Mouse (Mus musculus): ENCODE measurements around the gene Klrb1c.
"Not testable (repeated sequence)": the region's sequence is repeated elsewhere in the genome, so short reads cannot be mapped to it uniquely, and the experiment has no call there.

Klrb1c gene

GRCm38 (mm10) chr6:128797936-128798771 is 9.1 kb upstream of the Klrb1c start:
- no peak for DNase-seq (ENCODE audit: low read depth, low spot score)

GRCm38 (mm10) chr6:128797185-128797905 is 8.3 kb upstream of the Klrb1c start:
- no peak for DNase-seq (ENCODE audit: low read depth, low spot score)

GRCm38 (mm10) chr6:128796321-128796955 is 7.4 kb upstream of the Klrb1c start:
- no peak for DNase-seq (ENCODE audit: low read depth, low spot score)

- no peak for DNase-seq (ENCODE audit: low read depth, low spot score)
These were observed 4.7 kb upstream of the Klrb1c start for GRCm38 (mm10) chr6:128793734-128794133.

- not testable (repeated sequence) for DNase-seq (ENCODE audit: low read depth, low spot score)
These were observed 1.5 kb upstream of the Klrb1c start for GRCm38 (mm10) chr6:128790491-128790994.

GRCm38 (mm10) chr6:128788517-128788916 is 498 bp downstream of the Klrb1c start:
- DNase-seq (ENCODE audit: low read depth, low spot score): no peak

- not testable (repeated sequence) for DNase-seq (ENCODE audit: low read depth, low spot score)
These were observed 2.6 kb downstream of the Klrb1c start for GRCm38 (mm10) chr6:128786396-128786795.

- no peak for DNase-seq (ENCODE audit: low read depth, low spot score)
These were observed 19.3 kb downstream of the Klrb1c start for GRCm38 (mm10) chr6:128769481-128770253.

- no peak for DNase-seq (ENCODE audit: low read depth, low spot score)
These were observed 21.0 kb downstream of the Klrb1c start for GRCm38 (mm10) chr6:128768047-128768446.

- DNase-seq (ENCODE audit: low read depth, low spot score): not testable (repeated sequence)
These were observed 22.3 kb downstream of the Klrb1c start for GRCm38 (mm10) chr6:128766486-128767254.

- DNase-seq (ENCODE audit: low read depth, low spot score): no peak
These were observed 23.8 kb downstream of the Klrb1c start for GRCm38 (mm10) chr6:128765211-128765610.

GRCm38 (mm10) chr6:128764598-128764997 is 24.4 kb downstream of the Klrb1c start:
- DNase-seq (ENCODE audit: low read depth, low spot score): no peak

- peak; percentile 99 for DNase-seq (ENCODE audit: low read depth, low spot score)
These were observed 25.1 kb downstream of the Klrb1c start for GRCm38 (mm10) chr6:128763736-128764523.

- DNase-seq (ENCODE audit: low read depth, low spot score): not testable (repeated sequence)
These were observed 25.9 kb downstream of the Klrb1c start for GRCm38 (mm10) chr6:128762892-128763670.

- DNase-seq (ENCODE audit: low read depth, low spot score): no peak
These were observed 27.9 kb downstream of the Klrb1c start for GRCm38 (mm10) chr6:128761144-128761540.

- DNase-seq (ENCODE audit: low read depth, low spot score): not testable (repeated sequence)
These were observed 28.4 kb downstream of the Klrb1c start for GRCm38 (mm10) chr6:128760416-128761143.

- DNase-seq (ENCODE audit: low read depth, low spot score): peak; percentile 81
These were observed 29.0 kb downstream of the Klrb1c start for GRCm38 (mm10) chr6:128760016-128760415.

Data from WW6 (cell line).